Mouse (Mus musculus) heart, postnatal 10 days (tissue): Measurements from ENCODE around the gene Kcnh1. TPM values are rescaled to one million over a fixed set of nuclear protein-coding genes. Genes with fewer than 3 reads are reported as not detected.

Source experiments
- total RNA-seq, 2 experiments: library from RNA; stranded (reverse); gene quantifications; 2 replicates each; pipeline ENCODE4 v1.2.3; 2021

Kcnh1 gene
- total RNA-seq, 2 experiments from 2014 or later = 0.25 to 0.38 TPM

Other genes with a start within 250 kb of the Kcnh1 start
- under 1 TPM; 0.67 to 0.84 TPM for gene Rd3, start 213.4 kb upstream of the Kcnh1 start, total RNA-seq
- 10 to 100 TPM in 1 of 2 experiments, 1 to 10 TPM in 1; 8.6 to 11.7 TPM for gene Traf5, start 98.2 kb upstream of the Kcnh1 start, total RNA-seq
- 10 to 100 TPM; 44.2 TPM for gene Rcor3, start 52.7 kb upstream of the Kcnh1 start, total RNA-seq